Mouse (Mus musculus) olfactory bulb, adult 2 months (tissue): ENCODE measurements at regions not wholly inside any gene's neighbourhood (a gene's known extent, or its start where the extent isn't known, plus 50 kb on each side); places are given as distances from the start of the nearest gene placed in this dataset.

Source experiments
- CTCF ChIP-seq: fragments of 200-500 bp; IDR thresholded peaks from 2 replicates; pipeline ENCODE4 v1.5.1; 2012; ENCODE audit warnings: low read depth, mild to moderate bottlenecking, low read length, moderate library complexity; ENCODE audit not compliant: insufficient read depth
- POLR2A ChIP-seq: fragments of 200-500 bp; IDR thresholded peaks from 2 replicates; pipeline ENCODE4 v1.6.1; 2012; ENCODE audit warnings: mild to moderate bottlenecking, low read depth, low read length, moderate library complexity; ENCODE audit not compliant: insufficient read depth

- no peak for TF ChIP-seq POLR2A
- TF ChIP-seq CTCF = no peak
Observed at GRCm38 (mm10) chr1:72942351-72942750, 67.7 kb upstream of the Igfbp5 start.
